Mouse (Mus musculus) G1E (cell line): ENCODE data around the gene Lsamp.

Source experiments
- CTCF ChIP-seq: IDR thresholded peaks from 2 replicates; pipeline ENCODE4 v1.5.1; 2012; ENCODE audit warnings: low read depth, low read length, inconsistent platforms, mixed read lengths
- POLR2AphosphoS5 ChIP-seq: IDR thresholded peaks from 2 replicates; pipeline ENCODE4 v1.6.1; 2012; ENCODE audit warnings: low read depth, low read length, inconsistent platforms; ENCODE audit not compliant: insufficient replicate concordance

DNA sequence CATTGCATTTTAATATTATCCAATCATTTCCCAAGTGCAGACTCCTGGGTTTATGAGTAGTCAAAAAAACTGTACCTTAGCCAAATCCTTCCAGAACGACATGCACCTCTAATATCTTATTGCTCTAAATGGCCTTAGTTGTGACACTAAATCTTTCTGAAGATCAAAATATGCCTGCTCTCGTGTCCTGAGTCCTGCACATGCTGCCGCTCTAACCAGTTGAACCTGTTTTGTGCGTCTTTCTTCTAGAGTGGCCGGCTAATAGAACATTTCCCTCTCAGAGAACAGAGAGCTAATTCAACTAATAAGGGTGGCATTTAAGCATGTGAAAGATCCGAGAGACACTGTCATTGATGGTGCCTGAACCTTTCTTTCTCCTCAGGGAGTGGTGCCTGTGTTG lies 452.3 kb downstream of the Lsamp start:
- TF ChIP-seq CTCF, result no peak
- TF ChIP-seq POLR2AphosphoS5, result no peak
